Mouse (Mus musculus): ENCODE measurements at regions not wholly inside any gene's neighbourhood (a gene's known extent, or its start where the extent isn't known, plus 50 kb on each side); places are given as distances from the start of the nearest gene placed in this dataset. TPM values are rescaled to one million over a fixed set of nuclear protein-coding genes. Genes with fewer than 3 reads are reported as not detected.

DNA sequence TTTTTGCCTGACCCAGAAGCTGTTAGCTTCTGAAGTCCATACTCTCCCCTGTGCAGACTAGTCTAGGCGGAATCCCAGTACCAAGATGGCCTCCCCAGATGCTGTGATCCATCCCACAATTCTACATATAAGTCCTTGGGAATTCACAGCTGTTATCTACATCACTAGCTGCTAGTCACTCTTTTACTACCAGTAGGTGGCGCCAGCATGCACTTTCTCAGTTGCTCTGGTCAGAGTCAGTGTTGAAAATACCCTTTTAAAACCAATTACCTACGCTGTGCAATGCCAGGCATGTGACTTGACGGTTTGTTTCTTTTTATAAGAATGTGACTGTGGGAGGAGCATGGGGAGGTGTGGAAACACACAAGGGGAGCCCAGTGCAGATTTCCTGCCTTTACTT lies 348.3 kb downstream of the Xylt1 start:
- no peaks in the 10 kb centered on the region for H3K79me3 ChIP-seq (ENCODE audit: low read depth)
- H3ac ChIP-seq (ENCODE audit: control insufficient read depth, insufficient read length, low read depth), result no peak overlapping the region
- TF ChIP-seq CTCF (IDR thresholded peaks at IDR 0.05; ENCODE audit: control insufficient read depth, insufficient read depth, insufficient read length) (no peak), MYOG (IDR thresholded peaks at IDR 0.05; ENCODE audit: control insufficient read depth, extremely low read depth, insufficient read length) (no peak), MAX (IDR thresholded peaks at IDR 0.05) (no peak), FOSL1 (IDR thresholded peaks at IDR 0.05; ENCODE audit: insufficient read depth, low read length, poor library complexity, severe bottlenecking) (no peak), MYOD1 (IDR thresholded peaks at IDR 0.05; ENCODE audit: control insufficient read depth, insufficient read length, low read depth) (no peak), USF1 (IDR thresholded peaks at IDR 0.05; ENCODE audit: low read depth) (no peak), CEBPB (IDR thresholded peaks at IDR 0.05; ENCODE audit: low read depth) (no peak)
- no peaks in the 10 kb centered on the region for H3K79me2 ChIP-seq (ENCODE audit: control insufficient read depth, insufficient read depth)
- no peaks in the 10 kb centered on the region for H3K36me3 ChIP-seq (ENCODE audit: control insufficient read depth, insufficient read depth)
- H3K27me3 ChIP-seq (ENCODE audit: control insufficient read depth, insufficient read depth, insufficient read length), result no peaks in the 10 kb centered on the region
- H3K4me3 ChIP-seq (ENCODE audit: insufficient read depth, poor library complexity, severe bottlenecking), result no peak overlapping the region

Small RNAs in the stretch of these regions (microRNA-seq; reads per million reads assigned to microRNA genes)
- not detected for gene Gm24063 (ENCODE audit: borderline microRNAs expressed)
